Mouse (Mus musculus): ENCODE data around the gene Armc2.

- TF ChIP-seq ZNF384 (IDR thresholded peaks at IDR 0.05; ENCODE audit: low read depth, low read length) (no peak), MAFK (IDR thresholded peaks at IDR 0.05; ENCODE audit: insufficient read depth, low read depth, low read length) (no peak), CHD2 (IDR thresholded peaks at IDR 0.05; ENCODE audit: low read depth, low read length) (no peak), ZC3H11A (IDR thresholded peaks at IDR 0.05; ENCODE audit: borderline replicate concordance, low read depth, low read length) (no peak)
Measured at GRCm38 (mm10) chr10:41908899-41909298, 109.3 kb downstream of the Armc2 start.
